Mouse (Mus musculus): ENCODE data around the gene Pms2. TPM values are rescaled to one million over a fixed set of nuclear protein-coding genes. Genes with fewer than 3 reads are reported as not detected.

The Pms2 gene
- polyA plus RNA-seq, 1 experiment = 2.5 TPM

- peaks cover 5% of the 10 kb centered on the region for H3K36me3 ChIP-seq (ENCODE audit: control insufficient read depth, insufficient read depth)
- H3K79me2 ChIP-seq (ENCODE audit: control insufficient read depth, insufficient read depth) = no peaks in the 10 kb centered on the region
- no peak overlapping the region for H3K4me2 ChIP-seq (ENCODE audit: low read depth)
- no peaks in the 10 kb centered on the region for H3K27me3 ChIP-seq (ENCODE audit: control insufficient read depth, insufficient read depth, insufficient read length)
- TF ChIP-seq TCF3 (IDR thresholded peaks at IDR 0.05; ENCODE audit: insufficient read length, low read depth) = no peak
- no peak for TF ChIP-seq E2F4 (IDR thresholded peaks at IDR 0.05; ENCODE audit: insufficient read depth)
- TF ChIP-seq SRF (IDR thresholded peaks at IDR 0.05; ENCODE audit: control insufficient read depth, insufficient read length, low read depth) = no peak
- TF ChIP-seq TCF12 (IDR thresholded peaks at IDR 0.05; ENCODE audit: insufficient read depth, poor library complexity, severe bottlenecking) = no peak
- TF ChIP-seq MAX (IDR thresholded peaks at IDR 0.05; ENCODE audit: low read depth) = no peak
- no peak overlapping the region for H3K4me3 ChIP-seq
- H3ac ChIP-seq (ENCODE audit: control insufficient read depth, insufficient read length) = no peak overlapping the region
Measured at GRCm38 (mm10) chr5:143917418-143917817, 7.7 kb downstream of the Pms2 start.

GRCm38 (mm10) chr5:143918120-143918519 is 8.4 kb downstream of the Pms2 start:
- Histone ChIP-seq H3K27me3 (ENCODE audit: control insufficient read depth, insufficient read depth, insufficient read length) (no peaks in the 10 kb centered on the region), H3ac (ENCODE audit: control insufficient read depth, insufficient read length) (no peak overlapping the region), H3K4me2 (ENCODE audit: low read depth) (no peak overlapping the region), H3K79me2 (ENCODE audit: control insufficient read depth, insufficient read depth) (no peaks in the 10 kb centered on the region), H3K4me3 (no peak overlapping the region), H3K36me3 (ENCODE audit: control insufficient read depth, insufficient read depth) (peaks cover 5% of the 10 kb centered on the region)
- TF ChIP-seq POLR2AphosphoS2 (IDR thresholded peaks at IDR 0.05; ENCODE audit: insufficient read length, low read depth) = no peak
- TF ChIP-seq TCF12 (IDR thresholded peaks at IDR 0.05; ENCODE audit: insufficient read depth, poor library complexity, severe bottlenecking) = no peak
- TF ChIP-seq SRF (IDR thresholded peaks at IDR 0.05; ENCODE audit: control insufficient read depth, insufficient read length, low read depth) = no peak
- no peak for TF ChIP-seq POLR2A (IDR thresholded peaks at IDR 0.05; ENCODE audit: insufficient read length, low read depth)

GRCm38 (mm10) chr5:143924781-143925452 is 15.2 kb downstream of the Pms2 start:
- Histone ChIP-seq H3K4me3 (no peak overlapping the region), H3K27me3 (ENCODE audit: control insufficient read depth, insufficient read depth, insufficient read length) (no peaks in the 10 kb centered on the region), H3K36me3 (ENCODE audit: control insufficient read depth, insufficient read depth) (peaks cover 22% of the 10 kb centered on the region), H3K79me2 (ENCODE audit: control insufficient read depth, insufficient read depth) (no peaks in the 10 kb centered on the region), H3ac (ENCODE audit: control insufficient read depth, insufficient read length) (no peak overlapping the region), H3K4me2 (ENCODE audit: low read depth) (no peak overlapping the region)
- TF ChIP-seq TCF12 (IDR thresholded peaks at IDR 0.05; ENCODE audit: insufficient read depth, poor library complexity, severe bottlenecking) = no peak
- no peak for TF ChIP-seq REST (IDR thresholded peaks at IDR 0.05; ENCODE audit: insufficient read depth, insufficient read length)
- no peak for TF ChIP-seq MYOG (IDR thresholded peaks at IDR 0.05; ENCODE audit: control insufficient read depth in 1 of 3, insufficient read depth in 1 of 3, insufficient read length in 2 of 3, low read depth in 2 of 3)
- no peak for TF ChIP-seq SRF (IDR thresholded peaks at IDR 0.05; ENCODE audit: control insufficient read depth, insufficient read length, low read depth)

GRCm38 (mm10) chr5:143927875-143928274 is 18.1 kb downstream of the Pms2 start, which contains the start of gene Gm42421:
Gm42421 (plus strand) TSS chr5:143928175.
- no peaks in the 10 kb centered on the region for H3K79me2 ChIP-seq (ENCODE audit: control insufficient read depth, insufficient read depth)
- no peak within 1 kb of the TSS for H3ac ChIP-seq (ENCODE audit: control insufficient read depth, insufficient read length)
- peaks cover 16% of the 10 kb centered on the region for H3K36me3 ChIP-seq (ENCODE audit: control insufficient read depth, insufficient read depth)
- H3K4me2 ChIP-seq (ENCODE audit: low read depth) = no peak within 1 kb of the TSS
- H3K4me3 ChIP-seq = no peak within 1 kb of the TSS
- H3K27me3 ChIP-seq (ENCODE audit: control insufficient read depth, insufficient read depth, insufficient read length) = no peaks in the 10 kb centered on the region
- TF ChIP-seq MAX (IDR thresholded peaks at IDR 0.05; ENCODE audit: low read depth) = no peak
- TF ChIP-seq POLR2AphosphoS2 (IDR thresholded peaks at IDR 0.05; ENCODE audit: insufficient read length, low read depth) = no peak
- no peak for TF ChIP-seq E2F4 (IDR thresholded peaks at IDR 0.05; ENCODE audit: insufficient read depth)
- no peak for TF ChIP-seq TCF3 (IDR thresholded peaks at IDR 0.05; ENCODE audit: insufficient read length, low read depth)
- TF ChIP-seq TCF12 (IDR thresholded peaks at IDR 0.05; ENCODE audit: insufficient read depth, poor library complexity, severe bottlenecking) = no peak
- TF ChIP-seq SRF (IDR thresholded peaks at IDR 0.05; ENCODE audit: control insufficient read depth, insufficient read length, low read depth) = no peak
- TF ChIP-seq MYOD1 (IDR thresholded peaks at IDR 0.05; ENCODE audit: control insufficient read depth in 1 of 3, insufficient read length in 2 of 3, low read depth in 2 of 3) = no peak
- no peak for TF ChIP-seq MYOG (IDR thresholded peaks at IDR 0.05; ENCODE audit: control insufficient read depth in 1 of 3, insufficient read depth in 1 of 3, insufficient read length in 2 of 3, low read depth in 2 of 3)
- no peak for TF ChIP-seq CEBPB (IDR thresholded peaks at IDR 0.05; ENCODE audit: insufficient read depth, poor library complexity, severe bottlenecking)
- TF ChIP-seq POLR2A (IDR thresholded peaks at IDR 0.05; ENCODE audit: insufficient read length, low read depth) = no peak
- no peak for TF ChIP-seq USF1 (IDR thresholded peaks at IDR 0.05; ENCODE audit: low read depth)
- TF ChIP-seq REST (IDR thresholded peaks at IDR 0.05; ENCODE audit: insufficient read depth, insufficient read length) = no peak

- TF ChIP-seq MAX (IDR thresholded peaks at IDR 0.05; ENCODE audit: low read depth) (no peak), USF1 (IDR thresholded peaks at IDR 0.05; ENCODE audit: low read depth) (no peak), SRF (IDR thresholded peaks at IDR 0.05; ENCODE audit: control insufficient read depth, insufficient read length, low read depth) (no peak), E2F4 (IDR thresholded peaks at IDR 0.05; ENCODE audit: insufficient read depth) (no peak), REST (IDR thresholded peaks at IDR 0.05; ENCODE audit: insufficient read depth, insufficient read length) (no peak), MYOD1 (IDR thresholded peaks at IDR 0.05; ENCODE audit: control insufficient read depth in 1 of 3, insufficient read length in 2 of 3, low read depth in 2 of 3) (no peak), TCF3 (IDR thresholded peaks at IDR 0.05; ENCODE audit: insufficient read length, low read depth) (no peak), POLR2AphosphoS2 (IDR thresholded peaks at IDR 0.05; ENCODE audit: insufficient read length, low read depth) (no peak), MYOG (IDR thresholded peaks at IDR 0.05; ENCODE audit: control insufficient read depth in 1 of 3, insufficient read depth in 1 of 3, insufficient read length in 2 of 3, low read depth in 2 of 3) (no peak), CEBPB (IDR thresholded peaks at IDR 0.05; ENCODE audit: insufficient read depth, poor library complexity, severe bottlenecking) (no peak), TCF12 (IDR thresholded peaks at IDR 0.05; ENCODE audit: insufficient read depth, poor library complexity, severe bottlenecking) (no peak), POLR2A (IDR thresholded peaks at IDR 0.05; ENCODE audit: insufficient read length, low read depth) (no peak)
- H3K79me2 ChIP-seq (ENCODE audit: control insufficient read depth, insufficient read depth) = no peaks in the 10 kb centered on the region
- H3K4me3 ChIP-seq = no peak overlapping the region
- no peak overlapping the region for H3K4me2 ChIP-seq (ENCODE audit: low read depth)
- H3K36me3 ChIP-seq (ENCODE audit: control insufficient read depth, insufficient read depth) = peaks cover 9% of the 10 kb centered on the region
- no peak overlapping the region for H3ac ChIP-seq (ENCODE audit: control insufficient read depth, insufficient read length)
- H3K27me3 ChIP-seq (ENCODE audit: control insufficient read depth, insufficient read depth, insufficient read length) = no peaks in the 10 kb centered on the region
Measured at GRCm38 (mm10) chr5:143929291-143929690, 19.5 kb downstream of the Pms2 start.
